Mouse (Mus musculus): ENCODE results near the gene Cc2d1b.

GRCm38 (mm10) chr4:108635101-108635500, 15.4 kb downstream of the Cc2d1b start:
- TF ChIP-seq CTCF (IDR thresholded peaks at IDR 0.05; ENCODE audit: insufficient read depth, low read depth, low read length) (no peak), POLR2A (IDR thresholded peaks at IDR 0.05; ENCODE audit: insufficient read depth, low read depth, low read length) (no peak)

Data from olfactory bulb, adult 2 months (tissue).